Mouse (Mus musculus) embryonic facial prominence, embryonic 11.5 days (tissue): ENCODE measurements around the gene St7. TPM values are rescaled to one million over a fixed set of nuclear protein-coding genes. Genes with fewer than 3 reads are reported as not detected.

ENCODE experiments used
- polyA plus RNA-seq: library from polyadenylated mRNA; unstranded; fragments of >200 nt; fragmentation: Nextera tagmentation; extraction: Ambion mirVana; gene quantifications from 2 replicates; pipeline ENCODE4 v1.2.1, GENCODE M21; 2014

The St7 gene
- polyA plus RNA-seq, 1 experiment from 2014 or later, result 25.5 TPM

Other genes starting within 250 kb of the St7 start
- gene Met, start 229.1 kb upstream of the St7 start, polyA plus RNA-seq, result 2.9 and 4.0 TPM in 2 replicates
- gene Capza2, start 56.7 kb upstream of the St7 start, polyA plus RNA-seq, result 252 and 253 TPM in 2 replicates